Mouse (Mus musculus) heart, embryonic 11.5 days (tissue): ENCODE measurements around the gene Scyl1. TPM values are rescaled to one million over a fixed set of nuclear protein-coding genes. Genes with fewer than 3 reads are reported as not detected.
A peak's percentile ranks its signal among the peaks of the same experiment; 100 is the strongest.

Source experiments
- ATAC-seq: fragments of 200-750 bp; cut with Nextera tagmentation; replicated peaks from 2 replicates; pipeline ENCODE4 v1.8.0; 2017; ENCODE audit warnings: moderate library complexity; ENCODE audit not compliant: insufficient number of reproducible peaks, low FRiP score, low TSS enrichment
- H3K27ac ChIP-seq: fragments of 300-500 bp; sonication (generic); 2 replicates; pipeline ENCODE4 v1.5.1; 2014; ENCODE audit warnings: mild to moderate bottlenecking, low read depth, low read length
- H3K27me3 ChIP-seq: fragments of 300-500 bp; sonication (generic); 2 replicates; pipeline ENCODE4 v1.6.1; 2014; ENCODE audit warnings: mild to moderate bottlenecking, low read length, mixed read lengths; ENCODE audit not compliant: control insufficient read depth, insufficient read depth
- H3K36me3 ChIP-seq: fragments of 300-500 bp; sonication (generic); 2 replicates; pipeline ENCODE4 v1.6.1; 2014; ENCODE audit warnings: mild to moderate bottlenecking, low read length, moderate library complexity, mixed read lengths; ENCODE audit not compliant: control insufficient read depth, insufficient read depth
- H3K4me1 ChIP-seq: fragments of 300-500 bp; sonication (generic); 2 replicates; pipeline ENCODE4 v1.6.1; 2014; ENCODE audit warnings: low read length; ENCODE audit not compliant: control insufficient read depth, insufficient read depth
- H3K4me2 ChIP-seq: fragments of 300-500 bp; sonication (generic); 2 replicates; pipeline ENCODE4 v1.6.1; 2014; ENCODE audit warnings: mild to moderate bottlenecking, moderate library complexity
- H3K4me3 ChIP-seq: fragments of 300-500 bp; sonication (generic); 2 replicates; pipeline ENCODE4 v1.5.1; 2014; ENCODE audit warnings: low read depth, low read length
- H3K9ac ChIP-seq: fragments of 300-500 bp; sonication (generic); 2 replicates; pipeline ENCODE4 v1.6.1; 2014; ENCODE audit warnings: mild to moderate bottlenecking, low read depth, low read length, moderate library complexity
- H3K9me3 ChIP-seq: fragments of 300-500 bp; sonication (generic); replicated peaks from 2 replicates; pipeline ENCODE4 v1.6.1; 2016; ENCODE audit warnings: low read length; ENCODE audit not compliant: control insufficient read depth
- WGBS: fragments of 180-500 bp; shearing (Covaris S2); extraction: QIAGEN DNeasy Blood & Tissue Kit; methylation state at CpG from one replicate; pipeline ENCODE4 v1.1.7; 2014; ENCODE audit not compliant: insufficient replicate concordance; 5-methylcytosine and 5-hydroxymethylcytosine counted together
- polyA plus RNA-seq: library from polyadenylated mRNA; unstranded; fragments of >200 nt; fragmentation: Nextera tagmentation; extraction: Ambion mirVana; gene quantifications from 2 replicates; pipeline ENCODE4 v1.2.1, GENCODE M21; 2014

Gene Scyl1
- polyA plus RNA-seq, 1 experiment from 2014 or later, result 59.4 TPM

- under 1% methylated on average over 47 of the region's 47 CpGs for WGBS
- H3K4me3 ChIP-seq, result peak overlapping the region; percentile 67
- H3K4me2 ChIP-seq, result peak overlapping the region; percentile 87
- H3K9ac ChIP-seq, result peak overlapping the region; percentile 78
- H3K27me3 ChIP-seq, result no peaks in the 10 kb centered on the region
- ATAC-seq, result peak; percentile 76
- H3K9me3 ChIP-seq, result no peaks in the 10 kb centered on the region
- peaks cover 36% of the 10 kb centered on the region for H3K4me1 ChIP-seq
- peak overlapping the region; percentile 60 for H3K27ac ChIP-seq
- H3K36me3 ChIP-seq, result no peaks in the 10 kb centered on the region
Observed at GRCm38 (mm10) chr19:5731264-5731978, 39.8 kb downstream of the Scyl1 start.

GRCm38 (mm10) chr19:5730314-5731186 is 40.7 kb downstream of the Scyl1 start:
- H3K9ac ChIP-seq, result peak overlapping the region; percentile 78
- H3K9me3 ChIP-seq, result no peaks in the 10 kb centered on the region
- WGBS, result 75% methylated on average over 29 of the region's 29 CpGs
- H3K36me3 ChIP-seq, result no peaks in the 10 kb centered on the region
- no peaks in the 10 kb centered on the region for H3K27me3 ChIP-seq
- ATAC-seq, result no peak
- H3K4me3 ChIP-seq, result peak overlapping the region; percentile 67
- peak overlapping the region; percentile 87 for H3K4me2 ChIP-seq
- H3K4me1 ChIP-seq, result peaks cover 37% of the 10 kb centered on the region
- no peak overlapping the region for H3K27ac ChIP-seq

GRCm38 (mm10) chr19:5729444-5729815 is 41.8 kb downstream of the Scyl1 start, which contains the start of gene Fam89b:
TSS of gene Fam89b (minus strand) at chr19:5729653.
- H3K4me1 ChIP-seq, result peaks cover 40% of the 10 kb centered on the region

GRCm38 (mm10) chr19:5728631-5729443 is 42.4 kb downstream of the Scyl1 start:
- H3K9me3 ChIP-seq, result no peaks in the 10 kb centered on the region
- 9% methylated on average over 37 of the region's 37 CpGs for WGBS
- ATAC-seq, result no peak
- peak overlapping the region; percentile 97 for H3K4me3 ChIP-seq
- no peaks in the 10 kb centered on the region for H3K36me3 ChIP-seq
- peak overlapping the region; percentile 93 for H3K4me2 ChIP-seq
- H3K27me3 ChIP-seq, result no peaks in the 10 kb centered on the region
- peaks cover 46% of the 10 kb centered on the region for H3K4me1 ChIP-seq
- H3K9ac ChIP-seq, result peak overlapping the region; percentile 99
- peak overlapping the region; percentile 92 for H3K27ac ChIP-seq

More at GRCm38 (mm10) chr19:5729444-5729815, 41.8 kb downstream of the Scyl1 start, which contains the start of gene Fam89b:
- Histone ChIP-seq H3K4me2 (peak within 1 kb of the TSS; percentile 93), H3K27me3 (no peaks in the 10 kb centered on the region), H3K4me3 (peak within 1 kb of the TSS; percentile 97), H3K9me3 (no peaks in the 10 kb centered on the region), H3K36me3 (no peaks in the 10 kb centered on the region), H3K9ac (peak within 1 kb of the TSS; percentile 99), H3K27ac (peak within 1 kb of the TSS; percentile 92)
- ATAC-seq, result peak; percentile 58; the same call in 1 of the 2 replicates
- WGBS, result under 1% methylated on average over 37 of the region's 37 CpGs

GRCm38 (mm10) chr19:5727701-5728100 is 43.5 kb downstream of the Scyl1 start:
- WGBS, result 3% methylated on average over 14 of the region's 14 CpGs
- Histone ChIP-seq H3K4me2 (peak overlapping the region; percentile 93), H3K36me3 (peaks cover 5% of the 10 kb centered on the region), H3K27me3 (no peaks in the 10 kb centered on the region), H3K4me1 (peaks cover 55% of the 10 kb centered on the region), H3K9ac (peak overlapping the region; percentile 25), H3K4me3 (peak overlapping the region; percentile 97), H3K27ac (peak overlapping the region; percentile 6), H3K9me3 (no peaks in the 10 kb centered on the region)
- ATAC-seq, result no peak

- Histone ChIP-seq H3K9me3 (no peaks in the 10 kb centered on the region), H3K36me3 (peaks cover 10% of the 10 kb centered on the region), H3K9ac (peak overlapping the region; percentile 25; the same call in 1 of the 2 replicates), H3K4me1 (peaks cover 59% of the 10 kb centered on the region), H3K4me2 (peak overlapping the region; percentile 93), H3K27ac (peak overlapping the region; percentile 91), H3K4me3 (peak overlapping the region; percentile 97), H3K27me3 (no peaks in the 10 kb centered on the region)
- WGBS, result 62% methylated on average over 15 of the region's 15 CpGs
- no peak for ATAC-seq
Observed at GRCm38 (mm10) chr19:5726961-5727578, 44.1 kb downstream of the Scyl1 start.

- Histone ChIP-seq H3K4me2 (peak within 1 kb of the TSS; percentile 93), H3K4me3 (peak within 1 kb of the TSS; percentile 97), H3K9me3 (no peaks in the 10 kb centered on the region), H3K27me3 (no peaks in the 10 kb centered on the region), H3K36me3 (peaks cover 18% of the 10 kb centered on the region), H3K9ac (peak within 1 kb of the TSS; percentile 97), H3K4me1 (peaks cover 52% of the 10 kb centered on the region), H3K27ac (peak within 1 kb of the TSS; percentile 91)
- ATAC-seq, result no peak; the same call in 1 of the 2 replicates
- WGBS, result 3% methylated on average over 49 of the region's 49 CpGs
Observed at GRCm38 (mm10) chr19:5725767-5726515, 45.3 kb downstream of the Scyl1 start, which contains the start of gene Ehbp1l1. TSS of gene Ehbp1l1 (minus strand) at chr19:5726317.
